Mouse (Mus musculus) ES-E14 (cell line): ENCODE data around the gene Elf5.

ENCODE experiments used
- ZC3H11A ChIP-seq: IDR thresholded peaks from 2 replicates; pipeline ENCODE4 v1.6.1; 2012; ENCODE audit warnings: low read depth, mild to moderate bottlenecking, inconsistent platforms, low read length, borderline replicate concordance
- ZNF384 ChIP-seq: IDR thresholded peaks from 2 replicates; pipeline ENCODE4 v1.6.1; 2012; ENCODE audit warnings: low read depth, low read length, inconsistent platforms

DNA sequence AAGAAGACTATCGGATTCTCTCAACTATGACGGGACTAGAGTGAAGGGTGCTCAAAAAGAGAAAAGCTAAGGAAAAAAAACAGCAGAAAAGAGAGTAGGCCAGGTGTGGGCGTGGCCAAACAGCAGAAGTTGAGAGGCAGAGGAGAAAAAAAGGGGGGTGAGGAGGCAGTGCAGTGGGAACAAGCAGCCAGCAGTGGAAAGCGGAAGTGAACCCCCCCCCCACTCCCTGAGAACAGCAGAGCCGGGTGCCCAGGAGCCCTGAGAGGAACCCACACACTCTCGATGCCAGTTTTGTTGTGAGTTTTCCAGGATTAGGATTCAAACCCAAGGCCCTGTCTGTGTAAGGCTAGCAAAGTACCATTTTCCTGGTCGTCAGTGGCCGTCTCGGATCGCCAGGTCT is 47.6 kb downstream of the Elf5 start:
- TF ChIP-seq ZNF384 (no peak), ZC3H11A (no peak)
